Mouse (Mus musculus) G1E (cell line): ENCODE measurements around the gene Gm10837. TPM values are rescaled to one million over a fixed set of nuclear protein-coding genes. Genes with fewer than 3 reads are reported as not detected.

ENCODE experiments used
- ATAC-seq: 2 replicates; pipeline ENCODE4 v1.8.0; 2016; ENCODE audit warnings: mild to moderate bottlenecking; ENCODE audit not compliant: insufficient number of reproducible peaks, poor library complexity, low FRiP score, severe bottlenecking; ENCODE audit errors: extremely low read depth
- DNase-seq: peaks from one replicate; pipeline ENCODE4 v3.0.0; 2012; ENCODE audit warnings: low spot score
- H3K27me3 ChIP-seq: 2 replicates; pipeline ENCODE4 v1.6.1; 2012; ENCODE audit warnings: mild to moderate bottlenecking, low read length, inconsistent platforms; ENCODE audit not compliant: insufficient read depth
- H3K36me3 ChIP-seq: replicated peaks from 2 replicates; pipeline ENCODE3; 2012; ENCODE audit warnings: mild to moderate bottlenecking, inconsistent platforms
- H3K4me1 ChIP-seq: 2 replicates; pipeline ENCODE4 v1.6.1; 2012; ENCODE audit warnings: low read depth, low read length, inconsistent platforms, mixed read lengths; ENCODE audit not compliant: insufficient read depth
- H3K4me3 ChIP-seq: 2 replicates; pipeline ENCODE4 v1.5.1; 2012; ENCODE audit warnings: low read depth, mild to moderate bottlenecking, inconsistent platforms, low read length, moderate library complexity, mixed read lengths
- H3K9me3 ChIP-seq: replicated peaks from 2 replicates; pipeline ENCODE4 v1.6.1; 2012; ENCODE audit warnings: inconsistent platforms
- CTCF ChIP-seq: IDR thresholded peaks from 2 replicates; pipeline ENCODE4 v1.5.1; 2012; ENCODE audit warnings: low read depth, low read length, inconsistent platforms, mixed read lengths
- GATA1 ChIP-seq: IDR thresholded peaks from 2 replicates; pipeline ENCODE4 v1.6.1; 2012; ENCODE audit warnings: borderline replicate concordance, low read length, inconsistent platforms, mixed read lengths
- GATA2 ChIP-seq: IDR thresholded peaks from 2 replicates; pipeline ENCODE4 v1.6.1; 2012; ENCODE audit warnings: low read depth, low read length, inconsistent platforms, borderline replicate concordance
- POLR2AphosphoS5 ChIP-seq: IDR thresholded peaks from 2 replicates; pipeline ENCODE4 v1.6.1; 2012; ENCODE audit warnings: low read depth, low read length, inconsistent platforms; ENCODE audit not compliant: insufficient replicate concordance
- TAL1 ChIP-seq: conservative IDR thresholded peaks from 2 replicates; pipeline ENCODE4 v1.6.1; 2012; ENCODE audit warnings: low read depth, low read length, inconsistent platforms, mixed read lengths
- polyA plus RNA-seq: library from polyadenylated mRNA; stranded (reverse); fragments of >175 nt; gene quantifications from 2 replicates; pipeline ENCODE4 v1.2.3, GENCODE M21; 2012
- total RNA-seq, 2 experiments: library from RNA; stranded (forward) in 1 of 2; stranded (reverse) in 1 of 2; fragments of 200-1000 nt in 1 of 2; fragments of >200 nt in 1 of 2; fragmentation: Nextera tagmentation in 1 of 2; gene quantifications; 2 replicates each; pipeline ENCODE4 v1.2.3; 2014 to 2017

The Gm10837 gene
- total and polyA plus RNA-seq, 3 experiments: 0.11 TPM; not detected in 2

- H3K27me3 ChIP-seq: peaks cover 19% of the 10 kb centered on the region; the same call in 1 of the 2 replicates
- peaks cover 39% of the 10 kb centered on the region for H3K9me3 ChIP-seq
- DNase-seq (no peak), ATAC-seq (no peak)
- H3K36me3 ChIP-seq: no peaks in the 10 kb centered on the region
- peak within 1 kb of the TSS; percentile 37; the same call in 1 of the 2 replicates for H3K4me3 ChIP-seq
- TF ChIP-seq GATA2 (no peak), CTCF (no peak), POLR2AphosphoS5 (no peak), TAL1 (no peak), GATA1 (no peak)
- H3K4me1 ChIP-seq: no peaks in the 10 kb centered on the region
Measured at GRCm38 (mm10) chr14:122474891-122475556, 15.4 kb upstream of the Gm10837 start, which contains the start of gene Zic2. Gene Zic2, plus strand, starts transcription at chr14:122475435.

DNA sequence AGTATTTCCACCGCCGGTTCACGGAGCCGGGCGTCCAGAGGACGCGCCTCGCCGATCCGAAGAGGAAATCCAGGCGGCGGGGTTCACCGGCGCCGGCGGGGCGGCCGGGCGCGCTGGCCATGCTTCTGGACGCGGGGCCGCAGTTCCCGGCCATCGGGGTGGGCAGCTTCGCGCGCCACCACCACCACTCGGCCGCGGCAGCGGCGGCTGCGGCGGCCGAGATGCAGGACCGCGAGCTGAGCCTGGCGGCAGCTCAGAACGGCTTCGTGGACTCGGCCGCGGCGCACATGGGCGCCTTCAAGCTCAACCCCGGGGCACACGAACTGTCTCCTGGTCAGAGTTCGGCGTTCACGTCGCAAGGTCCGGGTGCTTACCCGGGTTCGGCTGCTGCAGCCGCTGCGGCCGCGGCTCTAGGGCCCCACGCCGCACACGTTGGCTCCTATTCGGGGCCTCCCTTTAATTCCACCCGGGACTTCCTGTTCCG, 14.8 kb upstream of the Gm10837 start:
- peak overlapping the region; percentile 37; the same call in 1 of the 2 replicates for H3K4me3 ChIP-seq
- DNase-seq: no peak
- no peaks in the 10 kb centered on the region for H3K36me3 ChIP-seq
- H3K4me1 ChIP-seq: no peaks in the 10 kb centered on the region
- peaks cover 19% of the 10 kb centered on the region; the same call in 1 of the 2 replicates for H3K27me3 ChIP-seq
- H3K9me3 ChIP-seq: peaks cover 39% of the 10 kb centered on the region
- no peak for TF ChIP-seq TAL1
- TF ChIP-seq GATA1: no peak
- TF ChIP-seq POLR2AphosphoS5: no peak
- no peak for TF ChIP-seq CTCF
- no peak for TF ChIP-seq GATA2
- ATAC-seq: no peak

- Histone ChIP-seq H3K9me3 (peaks cover 39% of the 10 kb centered on the region), H3K36me3 (no peaks in the 10 kb centered on the region), H3K27me3 (peaks cover 21% of the 10 kb centered on the region; the same call in 1 of the 2 replicates), H3K4me3 (peak overlapping the region; percentile 37; the same call in 1 of the 2 replicates), H3K4me1 (no peaks in the 10 kb centered on the region)
- no peak for TF ChIP-seq TAL1
- no peak for TF ChIP-seq GATA2
- no peak for TF ChIP-seq POLR2AphosphoS5
- TF ChIP-seq CTCF: no peak
- TF ChIP-seq GATA1: no peak
- ATAC-seq (no peak), DNase-seq (no peak)
Measured at GRCm38 (mm10) chr14:122476041-122476821, 14.2 kb upstream of the Gm10837 start.

- ATAC-seq (no peak), DNase-seq (no peak)
- Histone ChIP-seq H3K9me3 (peaks cover 39% of the 10 kb centered on the region), H3K27me3 (peaks cover 23% of the 10 kb centered on the region; the same call in 1 of the 2 replicates), H3K36me3 (no peaks in the 10 kb centered on the region), H3K4me1 (no peaks in the 10 kb centered on the region), H3K4me3 (no peak overlapping the region)
- no peak for TF ChIP-seq TAL1
- TF ChIP-seq CTCF: no peak
- no peak for TF ChIP-seq GATA1
- no peak for TF ChIP-seq GATA2
- no peak for TF ChIP-seq POLR2AphosphoS5
Measured at GRCm38 (mm10) chr14:122476822-122477215, 13.6 kb upstream of the Gm10837 start.

DNA sequence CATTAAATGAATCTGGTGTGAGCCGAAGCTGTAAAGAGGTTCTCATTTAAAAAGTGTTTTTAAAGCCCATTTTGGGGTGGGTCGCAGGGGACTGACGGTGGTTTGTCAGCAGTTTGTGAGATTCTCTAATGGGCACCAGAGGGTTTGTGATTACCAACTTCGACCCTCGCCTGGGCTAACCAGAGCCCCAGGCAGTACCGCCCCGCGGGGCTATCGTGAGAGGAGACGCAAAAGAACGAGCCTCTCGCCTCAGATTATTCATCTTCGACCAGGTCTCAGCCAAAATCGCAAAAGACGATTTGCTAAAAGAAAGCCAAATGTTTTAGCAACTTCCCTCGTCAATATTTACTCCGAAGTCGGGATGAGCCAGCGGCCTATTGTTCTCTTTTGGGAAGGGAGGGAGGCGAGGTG, 13.1 kb upstream of the Gm10837 start:
- H3K4me1 ChIP-seq: no peaks in the 10 kb centered on the region
- no peak for ATAC-seq
- no peak overlapping the region for H3K4me3 ChIP-seq
- DNase-seq: no peak
- TF ChIP-seq CTCF: no peak
- TF ChIP-seq GATA2: no peak
- no peak for TF ChIP-seq POLR2AphosphoS5
- TF ChIP-seq TAL1: no peak
- TF ChIP-seq GATA1: no peak
- H3K36me3 ChIP-seq: no peaks in the 10 kb centered on the region
- H3K27me3 ChIP-seq: peaks cover 27% of the 10 kb centered on the region; the same call in 1 of the 2 replicates
- H3K9me3 ChIP-seq: peaks cover 39% of the 10 kb centered on the region
